Mouse (Mus musculus): ENCODE data around the gene Lgr4. TPM values are rescaled to one million over a fixed set of nuclear protein-coding genes. Genes with fewer than 3 reads are reported as not detected.

Lgr4 gene
- total RNA-seq, 1 experiment: 68.9 TPM

DNA sequence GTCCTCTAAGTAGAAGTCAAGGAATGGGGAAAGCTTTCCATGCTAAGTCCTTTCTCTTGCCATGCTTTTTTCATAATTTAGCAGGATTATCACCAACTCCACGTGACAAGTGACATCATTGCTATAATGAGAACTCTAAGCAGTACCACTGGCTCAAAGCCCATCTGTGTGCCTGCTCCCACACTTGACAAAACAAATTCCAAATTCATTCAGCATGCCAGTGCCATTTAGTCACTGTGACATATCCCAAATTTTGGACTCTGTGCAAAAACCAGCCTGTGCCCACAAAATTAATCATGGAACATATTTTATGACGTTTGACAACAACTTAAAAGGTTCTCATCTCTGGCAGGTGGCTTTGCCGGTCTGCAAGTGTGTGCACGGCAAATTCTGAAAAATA is 33.3 kb upstream of the Lgr4 start:
- H3K27ac ChIP-seq (ENCODE audit: insufficient read depth, low read depth, low read length, poor library complexity, severe bottlenecking): no peak overlapping the region
- no peak overlapping the region for H3K4me3 ChIP-seq (ENCODE audit: insufficient read depth in 1 of 2, low read depth in 1 of 2, low read length in 2 of 2, poor library complexity in 1 of 2, severe bottlenecking in 1 of 2)
- DNase-seq (ENCODE audit: low read depth, low spot score): no peak
- no peaks in the 10 kb centered on the region for H3K4me1 ChIP-seq (ENCODE audit: control insufficient read depth in 2 of 2, insufficient read depth in 2 of 2, low read length in 2 of 2, poor library complexity in 1 of 2)
- H3K9me3 ChIP-seq (ENCODE audit: control insufficient read depth, insufficient read depth, low read depth, low read length): no peaks in the 10 kb centered on the region
- no peaks in the 10 kb centered on the region for H3K36me3 ChIP-seq (ENCODE audit: control insufficient read depth, insufficient read depth, low read length, poor library complexity, severe bottlenecking)
- in situ Hi-C loops (cut with MboI; ENCODE audit: low sequenced_read_pairs in 2 of 2, unreplicated experiment in 2 of 2): loop anchor here in 1 of 2 experiments (25.0 kb wide), 1 partner anchor 478 kb away; the partner anchor contains the start of gene Fibin
- H3K9ac ChIP-seq (ENCODE audit: insufficient read depth, low read depth, low read length, poor library complexity, severe bottlenecking): no peak overlapping the region
- no peak for TF ChIP-seq ZC3H11A (IDR thresholded peaks at IDR 0.05; ENCODE audit: borderline replicate concordance, low read depth, low read length)
- TF ChIP-seq MAFK (IDR thresholded peaks at IDR 0.05; ENCODE audit: insufficient read depth, low read depth, low read length): no peak
- TF ChIP-seq ZNF384 (IDR thresholded peaks at IDR 0.05; ENCODE audit: low read depth, low read length): no peak
- no peak for TF ChIP-seq CHD2 (IDR thresholded peaks at IDR 0.05; ENCODE audit: low read depth, low read length)
- no peak for TF ChIP-seq HCFC1 (IDR thresholded peaks at IDR 0.05; ENCODE audit: borderline replicate concordance, insufficient read depth, low read length)

DNA sequence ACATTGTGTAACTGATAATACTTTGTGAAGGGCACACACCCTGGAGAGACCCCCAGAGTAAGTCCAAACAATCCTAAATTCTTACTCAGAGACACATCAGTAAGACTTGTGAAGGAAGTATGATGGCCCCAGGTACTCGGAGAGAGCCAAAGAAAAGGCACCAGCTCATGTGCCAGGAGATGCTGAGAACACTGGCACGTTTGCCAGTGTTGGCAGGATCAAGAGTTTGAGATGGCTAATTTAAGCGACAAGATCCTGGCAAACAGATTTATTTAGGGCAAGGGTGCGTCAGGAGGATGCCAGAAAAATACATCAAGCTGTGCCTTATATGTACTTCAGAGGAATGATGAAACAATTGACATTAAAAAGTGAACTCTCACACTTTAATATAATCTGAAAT is 32.9 kb upstream of the Lgr4 start:
- in situ Hi-C loops (cut with MboI; ENCODE audit: low sequenced_read_pairs in 2 of 2, unreplicated experiment in 2 of 2): loop anchor here in 1 of 2 experiments (25.0 kb wide), 1 partner anchor 478 kb away; the partner anchor contains the start of gene Fibin
- Histone ChIP-seq H3K4me3 (ENCODE audit: insufficient read depth in 1 of 2, low read depth in 1 of 2, low read length in 2 of 2, poor library complexity in 1 of 2, severe bottlenecking in 1 of 2) (no peak overlapping the region), H3K36me3 (ENCODE audit: control insufficient read depth, insufficient read depth, low read length, poor library complexity, severe bottlenecking) (no peaks in the 10 kb centered on the region), H3K4me1 (ENCODE audit: control insufficient read depth in 2 of 2, insufficient read depth in 2 of 2, low read length in 2 of 2, poor library complexity in 1 of 2) (no peaks in the 10 kb centered on the region), H3K27ac (ENCODE audit: insufficient read depth, low read depth, low read length, poor library complexity, severe bottlenecking) (no peak overlapping the region), H3K9me3 (ENCODE audit: control insufficient read depth, insufficient read depth, low read depth, low read length) (no peaks in the 10 kb centered on the region), H3K9ac (ENCODE audit: insufficient read depth, low read depth, low read length, poor library complexity, severe bottlenecking) (no peak overlapping the region)
- TF ChIP-seq HCFC1 (IDR thresholded peaks at IDR 0.05; ENCODE audit: borderline replicate concordance, insufficient read depth, low read length) (no peak), MAFK (IDR thresholded peaks at IDR 0.05; ENCODE audit: insufficient read depth, low read depth, low read length) (no peak), CHD2 (IDR thresholded peaks at IDR 0.05; ENCODE audit: low read depth, low read length) (no peak), ZNF384 (IDR thresholded peaks at IDR 0.05; ENCODE audit: low read depth, low read length) (no peak), ZC3H11A (IDR thresholded peaks at IDR 0.05; ENCODE audit: borderline replicate concordance, low read depth, low read length) (no peak)
- DNase-seq (ENCODE audit: low read depth, low spot score): no peak

- Histone ChIP-seq H3K4me1 (ENCODE audit: control insufficient read depth in 2 of 2, insufficient read depth in 2 of 2, low read length in 2 of 2, poor library complexity in 1 of 2) (no peaks in the 10 kb centered on the region), H3K27ac (ENCODE audit: insufficient read depth, low read depth, low read length, poor library complexity, severe bottlenecking) (no peak overlapping the region), H3K36me3 (ENCODE audit: control insufficient read depth, insufficient read depth, low read length, poor library complexity, severe bottlenecking) (peaks cover 2% of the 10 kb centered on the region; the same call in 1 of the 2 replicates), H3K9ac (ENCODE audit: insufficient read depth, low read depth, low read length, poor library complexity, severe bottlenecking) (peak overlapping the region; percentile 88; the same call in 1 of the 2 replicates), H3K9me3 (ENCODE audit: control insufficient read depth, insufficient read depth, low read depth, low read length) (no peaks in the 10 kb centered on the region), H3K4me3 (ENCODE audit: insufficient read depth in 1 of 2, low read depth in 1 of 2, low read length in 2 of 2, poor library complexity in 1 of 2, severe bottlenecking in 1 of 2) (peak overlapping the region; percentile 93 to 96)
- in situ Hi-C loops (cut with MboI; ENCODE audit: low sequenced_read_pairs in 2 of 2, unreplicated experiment in 2 of 2): loop anchor here in 1 of 2 experiments (25.0 kb wide), 1 partner anchor 472 kb away; the partner anchor contains the start of gene Fibin
- TF ChIP-seq HCFC1 (IDR thresholded peaks at IDR 0.05; ENCODE audit: borderline replicate concordance, insufficient read depth, low read length): no peak
- no peak for TF ChIP-seq CHD2 (IDR thresholded peaks at IDR 0.05; ENCODE audit: low read depth, low read length)
- no peak for TF ChIP-seq MAFK (IDR thresholded peaks at IDR 0.05; ENCODE audit: insufficient read depth, low read depth, low read length)
- no peak for TF ChIP-seq ZC3H11A (IDR thresholded peaks at IDR 0.05; ENCODE audit: borderline replicate concordance, low read depth, low read length)
- TF ChIP-seq ZNF384 (IDR thresholded peaks at IDR 0.05; ENCODE audit: low read depth, low read length): no peak
- DNase-seq (ENCODE audit: low read depth, low spot score): no peak
These were observed 27.4 kb upstream of the Lgr4 start for GRCm38 (mm10) chr2:109890068-109890467.

GRCm38 (mm10) chr2:109890597-109890996 is 26.9 kb upstream of the Lgr4 start, which contains the start of gene Lin7c:
Gene Lin7c, plus strand, starts transcription at chr2:109890853.
- peaks cover 5% of the 10 kb centered on the region for H3K36me3 ChIP-seq (ENCODE audit: control insufficient read depth, insufficient read depth, low read length, poor library complexity, severe bottlenecking)
- H3K4me3 ChIP-seq (ENCODE audit: insufficient read depth in 1 of 2, low read depth in 1 of 2, low read length in 2 of 2, poor library complexity in 1 of 2, severe bottlenecking in 1 of 2): peak within 1 kb of the TSS; percentile 93 to 96
- H3K9me3 ChIP-seq (ENCODE audit: control insufficient read depth, insufficient read depth, low read depth, low read length): no peaks in the 10 kb centered on the region
- DNase-seq (ENCODE audit: low read depth, low spot score): peak; percentile 88
- H3K4me1 ChIP-seq (ENCODE audit: control insufficient read depth in 2 of 2, insufficient read depth in 2 of 2, low read length in 2 of 2, poor library complexity in 1 of 2): no peaks in the 10 kb centered on the region
- in situ Hi-C loops (cut with MboI; ENCODE audit: low sequenced_read_pairs in 2 of 2, unreplicated experiment in 2 of 2): loop anchor here in 1 of 2 experiments (25.0 kb wide), 1 partner anchor 472 kb away; the partner anchor contains the start of gene Fibin
- peak within 1 kb of the TSS; percentile 61; the same call in 1 of the 2 replicates for H3K27ac ChIP-seq (ENCODE audit: insufficient read depth, low read depth, low read length, poor library complexity, severe bottlenecking)
- peak within 1 kb of the TSS; percentile 94 for H3K9ac ChIP-seq (ENCODE audit: insufficient read depth, low read depth, low read length, poor library complexity, severe bottlenecking)
- TF ChIP-seq CHD2 (IDR thresholded peaks at IDR 0.05; ENCODE audit: low read depth, low read length) (peak; percentile 85), MAFK (IDR thresholded peaks at IDR 0.05; ENCODE audit: insufficient read depth, low read depth, low read length) (no peak), HCFC1 (IDR thresholded peaks at IDR 0.05; ENCODE audit: borderline replicate concordance, insufficient read depth, low read length) (peak; percentile 53; the same call in 1 of the 2 replicates)
